Mouse (Mus musculus) cerebellum, postnatal 36 days (tissue): ENCODE measurements around the gene Appbp2.
A peak's percentile ranks its signal among the peaks of the same experiment; 100 is the strongest.

Experiments
- DNase-seq, 2 experiments: peaks; one replicate each; pipeline ENCODE4 v3.0.0; 2021 to 2022; ENCODE audit warnings: mixed read lengths in 2 of 2

Gene Appbp2

DNA sequence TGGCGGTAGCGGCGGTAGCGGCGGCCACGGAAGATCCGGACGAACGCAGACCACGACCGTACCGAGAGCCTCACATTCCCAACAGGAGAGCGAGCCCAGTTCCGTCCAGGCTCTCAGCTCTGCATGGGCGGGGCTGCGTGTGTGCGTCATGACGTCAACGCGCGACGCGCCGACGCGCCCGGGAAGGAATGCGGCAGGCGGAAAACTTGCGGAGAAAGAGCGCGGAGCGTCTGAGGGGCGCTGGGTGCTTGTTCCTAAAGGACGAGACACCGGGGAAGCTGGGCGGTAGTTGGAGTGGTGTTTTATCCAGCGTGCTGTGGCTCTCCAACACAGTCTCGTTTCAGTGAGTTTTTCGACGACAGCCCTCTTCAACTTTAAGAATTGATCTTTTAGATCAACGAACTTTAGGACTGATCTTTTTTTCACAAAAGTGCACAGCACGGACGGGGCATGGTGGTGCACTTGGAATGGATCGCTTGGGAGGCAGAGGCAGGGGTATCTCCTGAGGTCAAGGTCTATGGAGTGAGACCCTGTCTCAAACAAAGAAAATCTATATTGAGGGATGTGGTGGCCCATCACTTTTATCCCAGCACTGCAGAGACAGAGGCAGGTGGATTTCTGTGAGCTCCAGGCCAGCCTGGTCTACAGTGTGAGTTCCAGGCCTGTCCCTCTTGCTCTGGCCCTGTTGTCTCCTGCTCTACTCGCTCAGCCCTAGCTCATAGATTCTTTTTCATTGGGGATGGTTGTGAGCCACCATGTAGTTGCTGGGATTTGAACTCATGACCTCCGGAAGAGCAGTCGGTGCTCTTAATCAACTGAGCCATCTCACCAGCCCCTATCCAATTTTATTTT is at the start of gene Appbp2:
Gene Appbp2, minus strand, starts transcription at position 141 of the 852 bp plus-strand sequence.
- DNase-seq: peak; percentile 89 to 90

DNA sequence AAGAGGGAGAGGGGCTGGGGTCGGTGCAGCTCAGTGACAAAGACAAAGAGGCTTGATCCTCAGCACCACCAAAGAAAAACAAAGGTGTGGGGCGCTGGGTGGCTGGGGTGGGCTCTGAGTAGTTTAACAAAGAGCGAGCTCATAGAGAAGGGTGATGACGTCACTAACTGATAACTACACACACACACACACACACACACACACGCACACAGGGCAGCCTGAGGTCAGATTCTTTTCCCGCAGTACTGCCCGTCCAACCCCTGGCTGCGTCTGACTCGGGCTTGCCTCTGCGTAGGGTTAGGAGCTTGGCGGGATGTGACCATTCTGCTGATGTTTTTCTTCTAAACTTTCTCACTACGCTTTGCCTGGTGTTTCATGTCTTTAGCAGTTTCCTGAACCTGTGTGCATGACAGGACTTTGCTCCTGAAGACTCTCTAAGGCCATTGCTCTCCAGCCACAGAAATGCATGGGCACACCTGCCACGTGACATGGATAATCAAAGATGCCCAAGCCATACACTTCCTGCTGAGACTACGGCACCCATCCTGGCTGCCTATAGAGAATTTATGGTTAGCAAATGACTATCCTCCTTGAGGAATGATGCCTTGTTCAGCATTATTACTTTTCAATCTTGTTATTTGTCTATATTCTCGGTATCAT is 46.4 kb upstream of the Appbp2 start:
- no peak for DNase-seq

DNA sequence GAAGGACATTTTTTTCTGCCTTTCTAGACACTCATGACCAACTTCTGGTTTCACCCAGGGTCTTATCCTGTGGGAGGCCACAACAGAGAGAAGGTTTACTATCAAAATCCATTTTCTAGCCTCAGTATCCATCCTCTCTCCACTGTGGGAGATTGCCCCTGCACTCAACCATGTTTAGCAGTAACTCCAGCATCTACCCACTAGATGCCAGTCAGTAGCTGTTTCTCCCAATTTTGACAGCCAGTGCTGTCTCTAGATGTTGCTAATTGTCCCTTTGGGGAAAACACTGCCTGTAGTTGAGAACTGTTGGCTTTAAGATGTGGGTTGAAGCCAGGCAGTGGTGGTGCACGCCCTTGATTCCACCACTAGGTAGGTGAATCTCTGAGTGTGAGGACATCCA is 43.2 kb upstream of the Appbp2 start:
- DNase-seq: no peak

DNA sequence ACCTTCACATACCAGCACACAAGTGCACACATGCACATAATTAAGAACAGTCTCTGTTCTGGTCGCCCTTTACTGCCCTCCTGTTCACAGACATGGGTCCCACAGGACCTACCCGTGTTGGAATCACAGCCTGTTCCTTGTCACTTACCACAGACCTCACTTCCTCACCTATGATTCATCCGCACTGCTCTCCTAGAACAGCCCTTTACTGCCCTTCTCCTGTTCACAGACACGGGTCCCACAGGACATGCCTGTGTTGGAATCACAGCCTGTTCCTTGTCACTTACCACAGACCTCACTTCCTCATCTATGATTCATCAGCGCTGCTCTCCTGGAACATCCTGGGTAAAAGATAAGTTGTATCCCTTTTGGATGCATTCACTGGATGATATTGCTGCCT is 42.7 kb upstream of the Appbp2 start:
- no peak for DNase-seq

DNA sequence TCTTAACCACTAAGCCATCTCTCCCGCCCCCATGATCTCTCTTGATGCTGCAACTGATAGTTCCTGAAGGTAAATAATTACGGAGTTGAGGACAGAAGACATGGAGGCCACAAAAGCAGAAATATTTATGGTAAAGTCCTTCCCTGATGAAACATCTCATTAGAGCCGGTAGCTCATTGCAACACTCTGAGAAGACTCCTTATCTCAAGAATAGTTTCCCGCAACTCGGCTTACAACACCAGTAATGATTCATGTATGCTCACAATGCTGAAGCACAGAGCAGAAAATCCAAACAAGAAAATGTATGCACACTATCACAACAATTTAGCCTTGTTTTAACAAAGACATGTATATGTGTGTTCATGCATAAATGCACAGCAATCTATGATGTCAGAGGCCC is 40.2 kb upstream of the Appbp2 start:
- no peak for DNase-seq

DNA sequence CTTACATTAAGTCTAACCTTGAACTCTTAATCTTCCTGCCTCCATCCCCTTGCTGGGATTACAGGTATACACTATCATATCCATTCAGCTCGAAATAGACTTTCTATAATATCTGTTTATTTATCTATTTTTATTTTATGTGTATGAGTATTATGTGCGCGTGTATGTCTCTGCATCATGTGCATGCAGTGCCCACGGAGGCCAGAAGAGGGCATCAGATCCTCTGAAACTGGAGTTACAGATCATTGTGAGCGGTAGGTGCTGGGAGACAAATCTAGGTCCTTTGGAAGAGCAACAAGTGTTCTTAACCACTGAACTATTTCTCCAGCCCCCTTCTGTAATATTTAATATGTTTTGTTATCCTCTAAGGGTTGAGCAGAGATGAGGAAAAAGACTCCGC is 38.4 kb upstream of the Appbp2 start:
- no peak for DNase-seq

DNA sequence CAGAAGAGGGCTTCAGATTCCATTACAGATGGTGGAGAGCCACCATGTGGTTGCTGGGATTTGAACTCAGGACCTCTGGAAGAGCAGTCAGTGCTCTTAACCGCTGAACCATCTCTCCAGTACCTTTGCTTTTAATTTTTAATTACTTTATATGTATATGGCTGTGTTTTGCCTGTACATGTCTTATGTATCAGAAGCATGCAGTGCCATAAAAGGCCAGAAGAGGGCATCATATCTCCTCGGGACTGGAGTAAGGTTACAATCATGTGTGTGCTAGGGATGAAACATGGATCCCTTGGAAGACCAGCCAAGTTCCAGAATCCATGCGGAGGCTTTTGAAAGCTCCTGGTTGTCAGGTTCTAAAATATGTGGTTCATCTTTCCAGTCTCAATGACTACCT is 35.7 kb upstream of the Appbp2 start:
- peak; percentile 25 to 40 for DNase-seq

DNA sequence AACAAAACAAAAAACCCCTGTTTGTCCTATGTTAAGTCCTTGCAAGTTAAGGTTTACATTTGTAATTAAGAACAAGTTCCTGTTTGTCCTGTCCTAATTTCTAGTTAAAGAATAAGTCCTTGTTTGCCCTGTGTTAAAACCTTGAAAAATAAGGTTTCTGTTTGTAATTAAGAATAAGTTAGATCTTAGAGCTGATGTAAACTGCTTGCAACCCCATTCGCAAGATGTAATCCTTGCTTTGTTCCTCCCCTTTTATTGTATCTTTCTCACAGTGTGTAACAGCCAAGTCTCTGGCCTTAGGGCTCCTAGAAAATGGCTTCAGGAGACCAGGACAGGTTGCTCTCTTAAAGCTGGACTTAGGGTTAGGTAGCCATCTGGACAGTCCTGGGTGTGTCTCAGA is 32.5 kb upstream of the Appbp2 start:
- no peak for DNase-seq

DNA sequence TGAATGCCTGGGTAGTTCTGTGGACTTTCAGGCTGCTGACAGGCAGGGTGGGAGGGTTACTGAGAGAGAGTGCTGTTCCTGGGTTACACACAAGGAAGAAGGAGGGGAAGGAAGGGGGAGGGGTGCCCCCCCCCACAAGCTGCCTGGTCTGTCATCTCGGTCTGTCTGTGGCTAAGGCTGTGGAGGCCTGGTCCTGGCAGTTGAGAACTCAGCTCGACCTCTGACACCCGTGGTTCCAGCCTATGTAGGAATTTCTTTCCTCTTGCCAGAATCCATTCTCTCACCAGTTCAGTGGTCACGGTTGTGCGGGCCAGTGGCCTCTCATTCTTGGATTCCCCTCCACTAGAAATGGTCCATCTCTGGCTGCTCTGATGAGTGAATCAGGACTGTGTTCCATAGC is 29.7 kb upstream of the Appbp2 start:
- no peak for DNase-seq

DNA sequence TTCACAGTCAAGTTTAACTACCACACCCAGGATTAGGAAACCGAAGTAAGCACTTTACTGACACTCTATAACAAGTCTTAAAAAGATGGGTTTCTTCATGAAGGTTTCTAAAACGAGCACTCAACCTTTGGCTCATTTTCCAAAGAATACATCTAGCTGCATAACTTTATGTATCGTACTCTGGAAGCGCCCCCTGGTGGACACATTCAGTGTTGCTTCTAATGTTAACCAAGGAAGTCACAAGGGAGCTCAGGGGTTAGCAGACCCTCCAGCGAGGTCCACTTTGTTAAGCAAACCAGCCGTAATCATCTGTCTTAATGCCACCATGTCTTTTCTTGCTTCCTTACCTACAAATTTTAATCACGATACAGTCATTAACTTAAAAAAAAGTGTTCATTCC is 26.3 kb upstream of the Appbp2 start:
- peak; percentile 69 to 79 for DNase-seq

DNA sequence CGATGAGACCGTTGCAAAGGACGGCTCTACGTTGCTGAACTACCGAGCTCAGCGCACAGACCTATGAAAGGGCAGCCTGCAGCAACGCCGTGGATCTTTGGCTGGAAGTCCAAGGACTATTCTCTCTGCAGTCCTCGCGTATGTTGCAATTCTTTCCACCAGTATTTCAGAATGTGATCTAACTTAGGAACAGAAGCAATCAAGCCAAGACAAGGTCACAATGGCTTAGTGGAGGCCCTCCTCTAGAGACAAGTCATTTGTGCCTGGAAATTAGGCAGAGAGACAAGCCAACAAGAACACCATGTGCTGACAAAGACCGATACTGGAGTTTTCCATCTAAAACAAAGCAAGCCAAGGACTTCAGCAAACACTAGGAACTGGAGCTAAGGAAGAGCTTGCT is 24.0 kb upstream of the Appbp2 start:
- DNase-seq: no peak

DNA sequence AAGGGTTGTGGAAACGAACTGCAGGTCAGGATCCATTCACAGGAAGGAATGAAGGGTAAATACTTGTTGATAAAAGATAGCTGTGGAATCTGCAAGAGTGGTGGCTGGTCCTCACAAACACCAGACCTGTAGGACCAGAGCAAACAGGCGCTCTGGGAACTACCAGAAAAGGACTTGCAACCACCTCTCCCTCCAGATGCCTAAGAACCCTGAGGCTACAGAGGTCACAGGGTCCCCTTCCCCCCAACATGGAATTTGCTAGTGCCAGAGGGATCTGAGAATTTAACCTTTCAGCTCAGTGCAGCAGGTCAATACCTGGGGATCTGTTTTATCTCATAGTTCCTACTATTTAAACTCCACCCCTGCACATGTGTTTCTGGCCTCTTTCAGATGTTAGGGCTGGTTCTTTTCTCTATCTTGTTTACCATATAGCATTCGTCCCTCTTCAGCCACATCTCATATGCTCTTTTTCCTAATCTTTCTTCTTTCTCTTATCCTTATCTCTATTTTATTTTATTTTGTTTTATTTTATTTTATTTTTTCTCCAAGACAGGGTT is 20.6 kb upstream of the Appbp2 start:
- no peak for DNase-seq

DNA sequence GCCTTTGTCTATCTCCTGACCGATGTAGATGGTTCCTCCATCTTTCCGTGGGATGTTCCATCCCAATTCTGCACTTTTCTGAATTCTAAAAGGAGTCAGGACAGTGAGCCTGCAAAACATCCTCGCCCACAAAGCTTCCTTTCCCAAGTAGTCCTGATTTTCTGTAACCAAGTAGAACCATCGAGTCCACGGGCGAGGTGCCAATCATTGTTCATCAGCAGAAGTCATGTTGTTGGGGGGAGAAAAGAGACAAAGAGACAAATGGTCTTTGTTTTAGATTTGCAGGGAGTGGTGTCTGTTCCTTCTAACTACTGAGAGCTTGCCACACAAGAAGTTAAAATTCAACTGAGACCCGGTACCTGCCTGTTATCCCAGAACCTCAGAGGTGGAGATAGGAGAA is 18.7 kb upstream of the Appbp2 start:
- no peak for DNase-seq

DNA sequence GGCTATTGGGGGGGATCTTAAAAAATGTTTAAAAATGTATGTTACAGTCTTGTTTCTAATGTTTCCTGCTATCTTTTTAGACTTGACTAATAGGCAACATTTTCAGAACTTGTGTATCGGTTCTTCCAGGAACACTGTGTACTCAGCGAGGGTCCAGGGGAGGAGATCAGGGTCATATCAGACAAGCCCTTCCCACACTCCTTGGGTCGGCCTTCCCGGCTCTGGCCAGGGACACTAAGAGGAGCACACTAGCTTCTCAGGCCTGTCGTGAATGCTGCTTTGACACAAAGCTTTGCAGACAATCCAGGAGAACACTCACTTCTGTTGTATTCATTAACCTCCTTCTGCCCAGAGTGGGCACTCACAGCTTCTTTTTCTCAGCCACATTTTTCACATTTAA is 18.1 kb upstream of the Appbp2 start:
- DNase-seq: no peak

DNA sequence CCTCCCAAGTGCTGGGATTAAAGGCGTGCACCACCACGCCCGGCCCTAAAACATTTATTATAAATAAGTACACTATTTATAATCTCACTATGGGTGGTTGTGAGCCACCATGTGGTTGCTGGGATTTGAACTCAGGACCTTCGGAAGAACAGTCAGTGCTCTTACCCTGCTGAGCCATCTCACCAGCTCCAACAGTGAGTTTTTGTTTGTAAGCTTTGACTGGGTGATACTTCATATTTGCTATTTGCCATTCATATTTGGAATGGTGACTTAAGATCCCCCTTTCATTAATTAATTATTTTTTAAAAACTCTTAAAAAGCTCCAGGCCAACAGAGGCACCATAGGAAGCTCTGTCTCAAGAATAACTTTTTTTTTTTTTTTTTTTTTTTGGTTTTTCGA is 17.0 kb upstream of the Appbp2 start:
- DNase-seq: no peak

DNA sequence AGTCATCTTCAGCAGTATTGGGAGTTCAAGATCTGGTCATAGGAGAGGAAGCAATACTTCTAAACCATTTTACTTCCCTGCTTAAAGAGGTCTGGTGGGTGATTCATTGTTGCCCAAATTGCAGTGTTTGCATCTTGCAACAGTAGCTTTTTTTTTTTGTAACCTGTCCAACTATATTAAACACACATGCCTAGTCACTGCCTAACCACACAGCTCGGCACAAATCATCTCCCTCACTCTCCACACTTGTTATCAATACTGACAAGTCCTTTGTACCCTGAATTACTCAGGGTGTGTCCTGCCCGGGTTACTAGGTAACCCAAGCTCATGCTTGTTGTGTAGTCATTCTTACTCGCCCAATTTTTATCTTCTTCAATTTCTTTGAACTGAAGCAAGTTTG is 15.5 kb upstream of the Appbp2 start:
- DNase-seq: no peak

DNA sequence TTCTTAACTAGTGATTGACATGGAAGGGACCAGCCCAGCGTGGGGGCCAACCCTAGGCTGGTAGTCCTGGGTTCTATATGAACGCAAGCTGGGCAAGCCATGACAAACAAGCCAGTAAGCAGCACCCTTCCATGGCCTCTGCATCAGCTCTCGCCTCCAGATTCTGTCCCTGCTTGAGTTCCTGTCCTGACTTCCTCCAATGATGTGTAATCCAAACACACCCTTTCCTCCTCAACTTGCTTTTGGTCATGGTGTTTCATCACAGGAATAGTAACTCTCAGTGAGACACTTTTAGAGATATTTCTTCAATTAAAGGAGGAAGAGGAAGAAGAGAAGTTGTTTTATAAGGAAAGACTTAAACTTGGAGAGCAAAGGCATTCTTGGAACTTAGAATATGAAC is 14.4 kb upstream of the Appbp2 start:
- no peak for DNase-seq

DNA sequence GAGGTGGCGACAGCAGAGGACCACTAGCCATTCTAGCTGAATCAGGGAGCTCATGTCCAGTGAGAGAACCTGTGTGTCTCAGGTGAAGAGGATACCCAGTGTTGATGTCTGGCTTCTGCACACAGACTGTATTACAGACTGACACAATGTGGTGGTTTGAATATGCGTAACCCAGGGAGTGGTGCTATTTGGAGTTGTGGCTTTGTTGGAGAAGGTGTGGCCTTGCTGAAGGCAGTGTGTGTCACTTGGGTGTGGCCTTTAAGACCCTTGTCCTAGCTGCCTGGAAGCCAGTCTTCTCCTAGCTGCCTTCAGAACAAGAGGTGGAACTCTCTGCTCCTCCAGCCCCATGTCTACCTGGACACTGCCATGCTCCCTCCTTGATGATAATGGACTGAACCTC is 13.2 kb upstream of the Appbp2 start:
- no peak for DNase-seq

DNA sequence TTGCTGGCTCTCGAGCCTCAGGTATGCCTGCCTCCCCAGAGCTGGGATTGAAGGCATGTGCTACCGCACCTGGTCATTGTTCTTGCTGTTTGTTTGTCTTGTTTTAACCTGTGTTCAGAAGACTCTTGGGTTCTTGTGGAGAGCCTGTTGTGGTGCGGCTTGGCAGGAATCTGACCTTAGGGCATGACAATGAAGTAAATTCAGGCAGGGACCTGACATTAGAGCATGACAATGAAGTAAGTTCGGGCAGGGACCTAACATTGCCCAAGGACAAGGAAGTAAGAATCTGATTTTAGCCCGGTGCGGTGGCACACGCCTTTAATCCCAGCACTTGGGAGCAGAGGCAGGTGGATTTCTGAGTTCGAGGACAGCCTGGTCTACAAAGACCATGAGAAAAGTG is 6.3 kb upstream of the Appbp2 start:
- DNase-seq: no peak

DNA sequence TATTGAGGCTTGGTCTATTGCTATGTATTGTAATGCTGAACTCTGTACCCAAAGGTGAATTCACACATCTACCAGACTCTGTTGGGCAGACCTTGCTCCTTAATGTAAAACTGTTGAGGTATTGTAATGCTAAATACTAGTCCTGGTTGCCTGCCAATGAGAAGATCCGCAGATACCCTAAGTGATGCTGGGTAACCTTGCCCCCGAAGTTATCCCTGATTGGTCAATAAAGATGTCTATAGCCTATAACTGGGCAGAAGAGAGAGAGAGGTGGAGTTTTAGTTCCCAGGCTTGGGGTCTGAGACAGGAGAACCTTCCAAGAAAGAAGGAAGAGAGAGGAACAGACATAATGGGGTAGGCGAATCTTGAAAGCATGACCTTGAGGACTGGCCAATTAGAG is 5.3 kb upstream of the Appbp2 start:
- DNase-seq: no peak

DNA sequence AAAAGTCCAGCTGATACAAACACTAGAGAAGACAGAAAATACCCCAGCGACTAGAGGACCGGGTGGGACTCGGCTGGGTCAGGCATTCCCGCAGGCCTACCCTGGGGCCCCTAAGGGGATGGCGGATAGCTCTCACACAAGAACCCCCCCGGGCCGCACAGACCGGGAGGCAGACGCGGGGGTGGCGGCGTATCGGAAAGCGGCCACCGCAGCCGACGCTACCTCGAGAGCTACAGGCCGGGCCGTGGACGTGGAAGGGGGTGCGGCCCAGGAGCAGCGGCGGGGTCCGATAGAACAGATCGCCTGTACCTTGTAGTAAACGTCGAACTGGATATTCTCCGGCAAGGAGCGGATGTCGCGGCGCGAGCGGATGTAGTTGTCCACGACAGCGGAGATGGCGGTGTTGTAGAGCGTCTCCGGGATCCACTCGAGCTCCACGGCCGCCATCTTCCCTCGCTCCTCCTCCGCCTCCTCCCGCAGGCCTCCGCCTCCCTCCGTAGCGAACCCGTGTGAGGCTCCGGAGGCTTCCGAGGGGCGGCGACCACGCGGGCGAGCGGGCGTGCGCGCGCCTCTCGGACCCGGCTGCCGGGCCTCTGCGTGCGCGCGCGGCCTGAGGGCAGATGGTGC is 454 bp downstream of the Appbp2 start:
- DNase-seq: peak; percentile 80 to 83

DNA sequence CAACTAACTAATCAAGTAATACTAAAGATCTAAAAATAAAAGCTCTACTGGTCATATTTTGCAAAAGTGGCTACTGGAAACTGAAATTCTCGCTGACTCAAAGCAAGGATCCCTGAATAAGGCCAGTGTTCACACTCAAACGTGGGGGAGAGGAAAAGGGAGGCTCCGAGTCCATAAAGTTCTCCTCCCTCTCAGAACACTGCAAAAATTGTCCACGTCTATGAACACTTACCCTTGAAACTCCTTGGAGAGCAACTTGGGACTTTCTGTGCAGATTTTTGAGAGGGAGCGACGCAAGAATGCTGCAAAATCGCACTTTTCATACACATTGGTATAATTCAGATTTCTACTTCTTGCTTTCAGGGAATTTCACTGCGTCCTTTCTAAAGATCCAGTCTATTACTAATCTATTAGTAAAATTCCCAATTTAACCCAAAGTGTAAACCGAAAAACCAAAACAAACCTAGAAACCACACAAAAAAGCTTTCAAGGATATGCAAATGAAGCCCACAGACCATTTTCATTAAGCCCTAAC is 1.2 kb downstream of the Appbp2 start:
- no peak for DNase-seq

DNA sequence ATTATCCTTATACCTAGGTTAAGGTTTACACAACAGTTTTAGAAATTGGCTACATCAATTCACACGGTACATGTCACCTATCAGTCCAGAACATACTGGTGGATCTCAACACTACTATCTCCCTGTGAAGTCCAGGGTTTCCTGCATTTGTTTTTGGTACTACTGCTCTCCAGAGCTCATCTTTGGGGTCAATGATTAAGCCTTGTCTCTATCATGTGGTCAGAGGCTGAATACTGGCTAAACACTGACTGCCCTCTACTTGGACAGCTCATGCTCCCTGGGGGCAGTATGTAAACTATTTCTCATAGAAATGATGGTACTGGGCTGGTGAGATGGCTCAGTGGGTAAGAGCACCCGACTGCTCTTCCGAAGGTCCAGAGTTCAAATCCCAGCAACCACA is 11.7 kb downstream of the Appbp2 start:
- DNase-seq: no peak

DNA sequence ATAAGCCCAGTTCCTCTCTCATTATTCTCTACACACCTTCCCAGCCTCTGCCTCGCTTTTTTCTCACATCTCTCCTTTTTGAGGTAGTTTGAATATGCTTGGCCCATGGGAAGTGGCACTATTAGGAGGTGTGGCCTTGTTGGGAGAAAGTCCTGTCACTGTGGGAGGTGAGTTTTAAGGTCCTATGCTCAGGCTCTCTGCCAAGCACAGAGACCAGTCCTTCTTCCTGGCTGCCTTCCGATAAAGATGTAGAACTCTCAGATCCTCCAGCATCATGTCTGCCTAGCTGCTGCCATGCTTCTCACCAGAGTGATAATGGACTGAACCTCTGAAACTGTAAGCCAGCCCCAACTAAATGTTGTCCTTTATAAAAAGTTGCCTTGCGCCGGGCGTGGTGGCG is 12.4 kb downstream of the Appbp2 start:
- no peak for DNase-seq
